Mouse (Mus musculus) stomach, embryonic 15.5 days (tissue): ENCODE results near the gene Cdk5. TPM values are rescaled to one million over a fixed set of nuclear protein-coding genes. Genes with fewer than 3 reads are reported as not detected.

Experiments used
- polyA plus RNA-seq: library from polyadenylated mRNA; unstranded; fragments of >200 nt; fragmentation: Nextera tagmentation; extraction: Ambion mirVana; gene quantifications from 2 replicates; pipeline ENCODE4 v1.2.1, GENCODE M21; 2015

Cdk5 gene
- polyA plus RNA-seq, 1 experiment from 2014 or later, result 37.3 TPM

Other genes starting within 250 kb of the Cdk5 start
- 9.6 and 12.1 TPM in 2 replicates for gene Kcnh2, start 71.9 kb downstream of the Cdk5 start, polyA plus RNA-seq
- gene Nos3, start 58.7 kb downstream of the Cdk5 start, polyA plus RNA-seq, result 6.8 and 8.3 TPM in 2 replicates
- gene Atg9b, start 31.4 kb downstream of the Cdk5 start, polyA plus RNA-seq, result 2.0 and 2.5 TPM in 2 replicates
- gene Abcb8, start 29.9 kb downstream of the Cdk5 start, polyA plus RNA-seq, result 49.9 and 59.5 TPM in 2 replicates
- 0.18 TPM in 1 of 2 replicates, not detected in the other for gene Asic3, start 10.1 kb downstream of the Cdk5 start, polyA plus RNA-seq
- 38.8 and 44.6 TPM in 2 replicates for gene Slc4a2, start 307 bp upstream of the Cdk5 start, polyA plus RNA-seq
- gene Fastk, start 21.8 kb upstream of the Cdk5 start, polyA plus RNA-seq, result 98.1 and 103 TPM in 2 replicates
- 22.0 and 22.3 TPM in 2 replicates for gene Tmub1, start 24.3 kb upstream of the Cdk5 start, polyA plus RNA-seq
- gene Agap3, start 28.6 kb upstream of the Cdk5 start, polyA plus RNA-seq, result 35.9 and 37.7 TPM in 2 replicates
- 0.04 TPM in 1 of 2 replicates, not detected in the other for gene Gbx1, start 103.7 kb upstream of the Cdk5 start, polyA plus RNA-seq
- 0.32 and 0.57 TPM in 2 replicates for gene Asb10, start 117.4 kb upstream of the Cdk5 start, polyA plus RNA-seq
- gene 4931409K22Rik, start 133.3 kb upstream of the Cdk5 start, polyA plus RNA-seq, result 0.14 and 0.24 TPM in 2 replicates
- gene Abcf2, start 153.9 kb upstream of the Cdk5 start, polyA plus RNA-seq, result 85.9 and 90.0 TPM in 2 replicates
- 18.6 and 21.2 TPM in 2 replicates for gene Chpf2, start 163.2 kb upstream of the Cdk5 start, polyA plus RNA-seq
- 22.2 and 25.1 TPM in 2 replicates for gene Smarcd3, start 200.9 kb upstream of the Cdk5 start, polyA plus RNA-seq